Mouse (Mus musculus): ENCODE results near the gene Gopc.
"Not testable (repeated sequence)": the region's sequence is repeated elsewhere in the genome, so short reads cannot be mapped to it uniquely, and the experiment has no call there.

The Gopc gene

GRCm38 (mm10) chr10:52295934-52296333 lies 86.0 kb downstream of the Gopc start:
- no peak for DNase-seq (ENCODE audit: low spot score)

- DNase-seq (ENCODE audit: low spot score) = no peak
Measured at GRCm38 (mm10) chr10:52293921-52294577, 87.9 kb downstream of the Gopc start.

- not testable (repeated sequence) for DNase-seq (ENCODE audit: low spot score)
Measured at GRCm38 (mm10) chr10:52292391-52292790, 89.5 kb downstream of the Gopc start.

- no peak for DNase-seq (ENCODE audit: low spot score)
Measured at GRCm38 (mm10) chr10:52289261-52289660, 92.7 kb downstream of the Gopc start.

GRCm38 (mm10) chr10:52287852-52288533 lies 93.9 kb downstream of the Gopc start:
- DNase-seq (ENCODE audit: low spot score) = no peak

Data from ovary, postnatal 10 days (tissue).